19 mouse cellular contexts compared by ENCODE assay signal in the genomic region with DNA sequence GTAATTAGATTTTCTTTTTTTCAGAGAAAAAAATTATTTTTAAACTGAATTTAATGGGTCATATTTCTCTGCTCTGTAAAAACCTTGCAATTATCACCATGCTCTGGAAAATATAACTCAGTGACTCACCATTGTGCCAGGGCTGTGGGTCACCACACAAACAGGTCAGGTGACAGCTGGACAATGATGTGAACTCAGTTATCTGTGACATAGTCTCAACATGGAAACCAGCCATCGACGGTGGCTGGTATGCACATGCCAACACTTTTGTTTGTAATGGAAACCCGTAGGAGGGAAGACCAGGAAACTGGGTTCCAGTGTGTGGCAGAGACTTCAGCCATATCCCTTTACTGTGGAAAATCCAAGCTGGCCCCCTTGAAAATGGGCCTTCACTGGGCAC. TPM values are rescaled to one million over a fixed set of nuclear protein-coding genes. Genes with fewer than 3 reads are reported as not detected.
A peak's percentile ranks its signal among the peaks of the same experiment; 100 is the strongest.
DNase-seq lines count a peak whose midpoint lies in the region; ATAC-seq and TF ChIP-seq lines count a peak whose summit lies in the region.
"Had no signal": no experiment of that assay in that cellular context is flagged by ENCODE, and none has a peak within 500 bp of the region (broad histone marks: within the 10 kb centered on the region; RNA-seq: fewer than 3 reads in every experiment).

No protein-coding gene starts in this region.

- DNase-seq in heart, adult 2 months: no peak
- DNase-seq in 3T3-L1 (ENCODE audit: low read depth, low spot score): peak; percentile 69
- DNase-seq in lung, postnatal 14 days: no peak
- DNase-seq: cerebellum, adult 9-10 months; gastrocnemius, postnatal 36 days; left cerebral cortex, postnatal 4 days; liver, embryonic 13.5 days had no signal

- no peaks in the 10 kb centered on the region for H3K27me3 ChIP-seq in heart, embryonic 15.5 days
- H3K27me3 ChIP-seq in heart, adult 2 months (ENCODE audit: control insufficient read depth, insufficient read depth, low read length): no peaks in the 10 kb centered on the region
- no peaks in the 10 kb centered on the region for H3K27me3 ChIP-seq in C2C12 (ENCODE audit: control insufficient read depth, insufficient read depth, insufficient read length)
- H3K27me3 ChIP-seq in embryonic facial prominence, embryonic 13.5 days: no peaks in the 10 kb centered on the region
- H3K27me3 ChIP-seq: hindbrain, embryonic 13.5 days; liver, embryonic 13.5 days; stomach, embryonic 15.5 days had no signal

- H3ac ChIP-seq in C2C12 (ENCODE audit: control insufficient read depth, insufficient read length, low read depth): no peak overlapping the region

- no peak for TF ChIP-seq CTCF in heart, adult 2 months (IDR thresholded peaks at IDR 0.05)
- TF ChIP-seq CTCF in C2C12 (IDR thresholded peaks at IDR 0.05; ENCODE audit: control insufficient read depth, insufficient read depth, insufficient read length): no peak

- H3K9me3 ChIP-seq in heart, embryonic 15.5 days (replicated peaks): no peaks in the 10 kb centered on the region
- no peaks in the 10 kb centered on the region for H3K9me3 ChIP-seq in embryonic facial prominence, embryonic 13.5 days
- H3K9me3 ChIP-seq: hindbrain, embryonic 13.5 days; liver, embryonic 13.5 days; megakaryocyte, embryonic 14.5 days; stomach, embryonic 15.5 days had no signal

- no peak for TF ChIP-seq EP300 in heart, adult 2 months (IDR thresholded peaks at IDR 0.05; ENCODE audit: insufficient read depth, low read depth, low read length)

- H3K4me3 ChIP-seq in heart, embryonic 15.5 days: no peak overlapping the region
- H3K4me3 ChIP-seq in heart, adult 2 months: no peak overlapping the region
- no peak overlapping the region for H3K4me3 ChIP-seq in C2C12 (ENCODE audit: insufficient read depth, poor library complexity, severe bottlenecking)
- H3K4me3 ChIP-seq in embryonic facial prominence, embryonic 13.5 days: no peak overlapping the region
- H3K4me3 ChIP-seq: erythroblast, embryonic 14.5 days; hindbrain, embryonic 13.5 days; liver, embryonic 13.5 days; megakaryocyte, embryonic 14.5 days; stomach, embryonic 15.5 days had no signal

- no peak overlapping the region for H3K27ac ChIP-seq in heart, embryonic 15.5 days
- H3K27ac ChIP-seq in heart, adult 2 months: no peak overlapping the region
- H3K27ac ChIP-seq in embryonic facial prominence, embryonic 13.5 days: peak overlapping the region; percentile 68
- H3K27ac ChIP-seq: hindbrain, embryonic 13.5 days; kidney, postnatal 0 days; liver, embryonic 13.5 days; stomach, embryonic 15.5 days had no signal

- no peak overlapping the region for H3K4me2 ChIP-seq in heart, embryonic 15.5 days
- no peak overlapping the region for H3K4me2 ChIP-seq in embryonic facial prominence, embryonic 13.5 days
- H3K4me2 ChIP-seq: hindbrain, embryonic 13.5 days; liver, embryonic 13.5 days; stomach, embryonic 15.5 days had no signal

- peak; percentile 47; the same call in 1 of the 2 replicates for ATAC-seq in heart, embryonic 15.5 days (replicated peaks; ENCODE audit: insufficient number of reproducible peaks, insufficient read depth, low FRiP score, low read depth)
- ATAC-seq in embryonic facial prominence, embryonic 13.5 days (ENCODE audit: insufficient number of reproducible peaks, insufficient read depth, low FRiP score, low TSS enrichment, low read depth): no peak
- no peak for ATAC-seq in activated CD4-positive, CD25-positive, alpha-beta regulatory T cell, adult 4 months
- ATAC-seq: forebrain, embryonic 14.5 days; intestine, embryonic 16.5 days; midbrain, embryonic 16.5 days had no signal

- peaks cover 28% of the 10 kb centered on the region for H3K4me1 ChIP-seq in heart, embryonic 15.5 days (replicated peaks)
- H3K4me1 ChIP-seq in heart, adult 2 months (ENCODE audit: control insufficient read depth, insufficient read depth, low read length): peaks cover 9% of the 10 kb centered on the region
- peaks cover 44% of the 10 kb centered on the region for H3K4me1 ChIP-seq in embryonic facial prominence, embryonic 13.5 days
- H3K4me1 ChIP-seq: hindbrain, embryonic 13.5 days; liver, embryonic 13.5 days had no signal

- peaks cover 49% of the 10 kb centered on the region for H3K79me3 ChIP-seq in C2C12 (ENCODE audit: low read depth)

- 0 out of 2 replicates have a peak, but pooled peaks cover 3% of the 10 kb centered on the region for H3K36me3 ChIP-seq in heart, embryonic 15.5 days
- peaks cover 8% of the 10 kb centered on the region for H3K36me3 ChIP-seq in heart, adult 2 months (ENCODE audit: control insufficient read depth, insufficient read depth, low read length)
- H3K36me3 ChIP-seq in C2C12 (ENCODE audit: control insufficient read depth, insufficient read depth): peaks cover 13% of the 10 kb centered on the region
- peaks cover 5% of the 10 kb centered on the region; the same call in 1 of the 2 replicates for H3K36me3 ChIP-seq in embryonic facial prominence, embryonic 13.5 days
- H3K36me3 ChIP-seq: hindbrain, embryonic 13.5 days; liver, embryonic 13.5 days; stomach, embryonic 15.5 days had no signal

- peaks cover 3% of the 10 kb centered on the region; the same call in 1 of the 2 replicates for H3K79me2 ChIP-seq in heart, adult 2 months (replicated peaks; ENCODE audit: control insufficient read depth, insufficient read depth, low read length)
- peaks cover 97% of the 10 kb centered on the region for H3K79me2 ChIP-seq in C2C12 (ENCODE audit: control insufficient read depth, insufficient read depth)

- no peak overlapping the region for H3K9ac ChIP-seq in heart, embryonic 15.5 days
- no peak overlapping the region for H3K9ac ChIP-seq in heart, adult 2 months (ENCODE audit: low read depth, low read length)
- H3K9ac ChIP-seq in embryonic facial prominence, embryonic 13.5 days: no peak overlapping the region
- H3K9ac ChIP-seq: hindbrain, embryonic 13.5 days; liver, embryonic 13.5 days; stomach, embryonic 15.5 days had no signal

- no peak for TF ChIP-seq POLR2A in heart, adult 2 months (IDR thresholded peaks at IDR 0.05; ENCODE audit: insufficient read depth, low read depth, low read length)

- 19% methylated on average over 3 of the region's 3 CpGs for WGBS in heart, embryonic 15.5 days
- 20% methylated on average over 3 of the region's 3 CpGs for whole genome bisulfite sequencing in heart, adult 2 months
- WGBS in embryonic facial prominence, embryonic 13.5 days: 23% methylated on average over 3 of the region's 3 CpGs

- intact Hi-C loops in heart, adult 2 months (cut with DNase I): no loop called here

TF ChIP-seq in C2C12, 6 proteins besides CTCF, POLR2A, EP300 and RAD21:
- TF ChIP-seq CEBPB (IDR thresholded peaks at IDR 0.05; ENCODE audit: low read depth): no peak
- peak; percentile 76 for TF ChIP-seq MAX (IDR thresholded peaks at IDR 0.05)
- TF ChIP-seq USF1 (IDR thresholded peaks at IDR 0.05; ENCODE audit: low read depth): peak; percentile 87
- TF ChIP-seq FOSL1 (IDR thresholded peaks at IDR 0.05; ENCODE audit: insufficient read depth, low read length, poor library complexity, severe bottlenecking): peak; percentile 32
- no peak for TF ChIP-seq MYOG (IDR thresholded peaks at IDR 0.05; ENCODE audit: control insufficient read depth, extremely low read depth, insufficient read length)
- peak; percentile 90 for TF ChIP-seq MYOD1 (IDR thresholded peaks at IDR 0.05; ENCODE audit: control insufficient read depth, insufficient read length, low read depth)

RNA-seq across cellular contexts. Expression of a gene that starts 35.5 kb away (rescaled TPM):
- 164 TPM in 2 replicates for polyA plus RNA-seq in heart, embryonic 15.5 days (2015; fragmentation: Nextera tagmentation; extraction: Ambion mirVana)
- 10 to 100 TPM; 47.6 to 62.8 TPM for total RNA-seq in heart, adult 2 months (2021)
- polyA plus RNA-seq in heart, adult 2 months (2012; rRNA removed): 14.1 and 28.2 TPM in 2 replicates
- 180 TPM for polyA plus RNA-seq in C2C12 (2012; fragmentation: generic; extraction: Trizol)
- 432 and 463 TPM in 2 replicates for polyA plus RNA-seq in embryonic facial prominence, embryonic 13.5 days (2015; fragmentation: Nextera tagmentation; extraction: Ambion mirVana)
- polyA plus RNA-seq in activated CD4-positive, CD25-positive, alpha-beta regulatory T cell, adult 4 months (2017; shearing (Covaris generic)): not detected

Comparison
In these comparisons a context has a peak if more than half of its experiments do, and no peak if none do; other contexts are left out.
1. RNA of a gene that starts 35.5 kb away (polyA plus RNA-seq): 432 to 463 TPM in embryonic facial prominence, embryonic 13.5 days, 180 TPM in C2C12 (single experiment), 164 TPM in heart, embryonic 15.5 days and 14.1 to 28.2 TPM in heart, adult 2 months; not detected in activated CD4-positive, CD25-positive, alpha-beta regulatory T cell, adult 4 months; every median in the first group is over 10 times any median in the second.